Mouse (Mus musculus): ENCODE results near the gene Gm17545. TPM values are rescaled to one million over a fixed set of nuclear protein-coding genes. Genes with fewer than 3 reads are reported as not detected.
A peak's percentile ranks its signal among the peaks of the same experiment; 100 is the strongest.
"Not testable (repeated sequence)": the region's sequence is repeated elsewhere in the genome, so short reads cannot be mapped to it uniquely, and the experiment has no call there.

The Gm17545 gene
- total RNA-seq (2021) = not detected
- long read RNA-seq = 0 reads

DNA sequence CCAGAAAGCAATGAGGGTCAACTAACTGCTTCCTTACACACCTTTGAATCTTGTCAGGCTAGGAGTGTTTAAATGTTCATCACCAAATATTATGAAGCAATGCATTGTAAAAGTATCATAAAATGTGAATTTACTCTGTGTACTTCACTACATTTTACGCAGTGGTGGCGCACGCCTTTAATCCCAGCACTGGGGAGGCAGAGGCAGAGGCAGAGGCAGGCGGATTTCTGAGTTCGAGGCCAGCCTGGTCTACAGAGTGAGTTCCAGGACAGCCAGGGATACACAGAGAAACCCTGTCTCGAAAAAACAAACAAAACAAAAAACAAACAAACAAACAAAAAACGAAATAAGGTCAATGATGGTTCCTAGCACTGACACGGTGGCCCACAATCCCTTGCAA is at the start of gene Gm17545:
Gene Gm17545, plus strand, starts transcription at position 301 of the 400 bp plus-strand sequence.
- not testable (repeated sequence) for DNase-seq (ENCODE audit: low spot score in 2 of 2)

DNA sequence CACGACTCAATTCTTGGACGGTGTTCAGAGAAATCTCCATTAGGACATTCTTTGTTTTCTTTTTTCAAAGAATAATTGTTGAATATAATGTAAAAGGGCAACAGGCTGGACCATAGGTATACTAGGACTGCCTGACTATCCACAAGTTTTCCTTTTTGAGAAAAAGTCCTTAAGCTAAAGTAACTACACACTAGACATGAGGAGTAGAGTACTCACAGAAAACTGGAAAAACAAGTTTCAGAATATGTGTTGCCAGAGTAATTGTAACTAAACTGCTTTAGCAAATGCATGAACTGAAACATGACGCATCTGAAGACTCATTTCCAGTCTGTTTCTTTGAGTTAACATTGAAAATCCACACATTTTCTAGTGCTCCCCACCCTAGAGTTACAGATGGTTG is 48.7 kb upstream of the Gm17545 start:
- no peak for DNase-seq (ENCODE audit: low spot score in 2 of 2)

DNA sequence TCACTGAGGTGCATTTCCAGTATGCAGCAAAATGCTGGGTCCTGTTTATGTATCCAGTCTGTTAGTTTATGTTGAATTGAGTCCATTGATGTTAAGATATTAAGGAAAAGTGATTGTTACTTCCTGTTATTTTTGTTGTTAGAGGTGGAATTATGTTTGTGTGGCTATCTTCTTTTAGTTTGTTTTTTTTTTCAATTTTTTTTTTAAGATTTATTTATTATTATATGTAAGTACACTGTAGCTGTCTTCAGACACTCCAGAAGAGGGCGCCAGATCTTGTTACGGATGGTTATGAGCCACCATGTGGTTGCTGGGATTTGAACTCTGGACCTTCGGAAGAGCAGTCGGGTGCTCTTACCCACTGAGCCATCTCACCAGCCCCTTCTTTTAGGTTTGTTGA is 46.5 kb upstream of the Gm17545 start:
- not testable (repeated sequence) for DNase-seq (ENCODE audit: low spot score in 2 of 2)

DNA sequence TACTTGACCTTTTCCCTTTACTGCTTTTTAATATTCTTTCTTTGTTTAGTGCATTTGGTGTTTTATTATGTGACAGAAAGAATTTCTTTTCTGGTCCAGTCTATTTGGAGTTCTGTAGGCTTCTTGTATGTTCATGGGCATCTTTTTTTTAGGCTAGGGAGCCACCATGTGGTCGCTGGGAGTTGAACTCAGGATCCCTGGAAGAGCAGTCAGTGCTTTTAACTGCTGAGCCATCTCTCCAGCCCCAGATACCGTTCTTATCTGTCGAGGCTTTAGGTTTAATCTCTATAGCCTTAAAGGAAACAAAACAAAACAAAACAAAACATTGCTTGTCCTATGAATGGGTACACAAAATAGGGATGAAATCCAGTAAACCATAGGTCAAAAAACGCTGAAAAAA is 45.7 kb upstream of the Gm17545 start:
- DNase-seq (ENCODE audit: low spot score in 2 of 2) = peak in 1 of 2 experiments; percentile 59

DNA sequence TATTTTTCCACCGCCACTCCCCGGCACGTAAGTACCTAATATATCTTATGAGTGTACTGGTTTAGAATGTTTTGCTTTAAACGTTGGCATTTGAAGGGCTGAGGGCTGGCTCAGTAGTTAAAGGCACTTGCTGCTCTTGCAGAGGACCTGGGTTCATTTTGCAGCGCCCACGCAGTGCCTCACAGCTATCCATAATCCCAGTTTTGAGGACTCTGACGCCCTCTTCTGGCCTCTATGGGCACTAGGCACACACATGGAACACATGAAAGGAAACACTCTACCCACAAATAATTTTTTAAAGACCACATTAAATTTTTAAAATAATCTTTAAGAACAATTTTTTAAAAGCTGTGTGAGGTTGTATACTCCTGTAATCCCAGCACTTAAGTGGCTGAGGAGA is 44.6 kb upstream of the Gm17545 start:
- no peak for DNase-seq (ENCODE audit: low spot score in 2 of 2)

DNA sequence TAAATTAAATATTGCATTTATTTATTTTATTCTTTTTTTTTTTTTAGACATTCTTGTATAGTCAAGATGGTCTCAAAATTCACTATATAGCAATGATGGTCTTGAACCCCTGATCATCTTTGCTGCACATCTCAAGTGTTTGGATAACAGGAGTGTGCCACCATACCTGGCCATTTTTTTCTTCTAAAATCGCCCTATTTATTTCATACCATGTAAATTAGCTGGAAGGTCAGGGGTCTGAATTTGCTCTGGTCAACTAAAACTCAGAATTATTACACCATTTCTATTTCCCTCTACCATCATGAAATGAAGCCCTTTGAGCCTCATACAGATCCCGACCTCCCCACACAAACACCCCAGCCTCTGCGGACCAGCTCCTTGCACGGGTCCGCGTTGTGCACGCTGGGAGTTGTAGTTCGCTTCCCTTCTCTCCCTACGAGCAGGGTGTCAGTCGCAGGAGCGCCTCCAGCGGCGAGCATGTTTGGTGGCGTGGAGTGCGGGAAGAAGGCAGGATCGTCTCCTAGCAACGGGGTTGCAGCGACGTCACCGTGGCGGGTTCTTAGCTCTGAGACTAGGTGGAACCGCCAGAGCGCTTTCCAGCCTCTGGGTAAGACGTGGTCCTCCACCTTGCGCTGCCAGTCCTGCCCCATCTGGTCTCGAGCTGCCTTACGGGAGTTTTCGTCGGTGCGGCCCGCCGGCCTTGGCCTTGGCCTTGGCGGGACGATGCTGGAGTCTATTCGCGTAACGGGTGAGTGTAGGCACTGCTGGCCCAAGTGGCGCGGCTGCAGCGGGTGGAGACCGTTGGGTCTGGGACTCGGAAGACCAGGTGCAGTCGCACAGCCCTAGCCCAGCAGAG is 42.9 kb upstream of the Gm17545 start, which contains the start of gene 9530077C05Rik:
Gene 9530077C05Rik, plus strand, starts transcription at position 512 of the 856 bp plus-strand sequence.
- peak; percentile 97 to 99 for DNase-seq (ENCODE audit: low spot score in 2 of 2)

DNA sequence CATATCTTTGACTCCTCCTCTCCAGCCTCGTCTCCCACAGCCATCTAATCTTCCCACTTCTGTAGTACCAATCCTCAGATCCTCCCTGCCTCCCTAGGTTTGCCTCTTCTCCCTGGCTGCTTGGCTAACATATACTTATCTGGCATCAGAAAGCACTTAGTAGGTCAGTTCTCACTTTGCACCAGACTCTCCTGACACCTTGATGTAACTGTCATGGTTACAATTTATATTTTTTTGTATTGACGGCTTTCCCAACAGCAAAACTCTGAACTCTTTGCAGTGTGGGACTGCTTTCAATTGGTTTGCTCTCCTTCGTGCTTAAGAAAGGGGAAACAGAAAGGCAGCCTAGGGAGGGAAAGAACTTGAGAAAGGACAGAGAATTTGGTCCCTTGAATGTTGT is 37.9 kb upstream of the Gm17545 start:
- no peak for DNase-seq (ENCODE audit: low spot score in 2 of 2)

DNA sequence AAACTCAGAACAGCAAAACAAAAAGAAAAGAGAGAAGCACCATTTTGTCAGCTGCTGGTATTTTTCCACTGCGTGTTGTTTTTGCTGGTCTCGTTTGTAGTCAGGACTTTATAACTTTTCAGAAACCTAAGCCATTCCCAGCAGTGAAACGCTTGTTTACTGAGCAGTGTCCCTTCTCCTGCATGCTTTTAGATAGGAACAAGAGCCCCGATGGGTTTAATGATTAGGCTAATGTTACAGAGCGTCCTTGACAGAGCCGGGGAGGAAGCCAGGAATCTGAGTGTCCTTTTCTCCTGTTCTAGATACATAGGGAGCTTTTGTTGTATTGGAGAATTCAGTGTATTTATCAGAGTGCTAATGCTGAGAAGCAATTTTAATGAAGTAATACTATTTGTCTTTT is 36.5 kb upstream of the Gm17545 start:
- DNase-seq (ENCODE audit: low spot score in 2 of 2) = no peak

DNA sequence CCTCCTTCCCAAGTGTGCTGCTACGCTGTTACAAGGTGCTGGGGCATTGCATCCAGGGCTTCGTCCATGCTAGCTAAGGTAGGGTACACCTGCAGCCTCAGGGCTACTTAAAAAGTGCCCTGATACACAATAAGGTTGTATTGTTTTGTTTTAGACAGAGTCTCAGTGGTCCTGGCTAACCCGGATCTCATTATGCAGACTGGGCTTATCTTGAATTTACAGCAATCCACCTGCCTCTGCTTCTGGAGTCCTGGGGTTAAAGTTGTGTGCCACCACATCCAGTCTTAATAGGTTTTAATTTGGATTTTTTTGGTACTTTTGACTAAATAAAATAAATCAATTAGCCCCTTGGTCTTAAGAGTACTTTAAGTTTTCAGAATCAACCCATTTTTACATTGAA is 34.2 kb upstream of the Gm17545 start:
- DNase-seq (ENCODE audit: low spot score in 2 of 2) = no peak

DNA sequence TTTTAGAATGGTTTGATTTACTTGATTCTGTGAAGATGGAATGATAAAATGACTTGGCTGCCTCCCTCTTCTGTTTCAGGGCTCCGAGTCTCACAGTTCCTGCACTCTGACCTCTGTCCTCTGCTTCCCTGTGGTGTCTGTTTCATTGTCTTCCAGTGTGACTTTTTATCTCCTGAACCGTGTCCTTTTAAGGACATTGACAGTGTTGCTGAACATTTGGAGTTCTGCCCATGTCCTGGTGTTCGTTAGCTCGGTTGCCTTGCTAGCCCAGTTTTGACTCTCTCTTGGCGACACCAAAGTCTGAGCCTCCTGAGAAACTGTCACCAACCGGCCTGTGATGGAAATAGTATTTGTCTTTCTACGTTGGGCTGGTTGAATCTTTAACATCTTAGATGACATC is 33.6 kb upstream of the Gm17545 start:
- no peak for DNase-seq (ENCODE audit: low spot score in 2 of 2)

DNA sequence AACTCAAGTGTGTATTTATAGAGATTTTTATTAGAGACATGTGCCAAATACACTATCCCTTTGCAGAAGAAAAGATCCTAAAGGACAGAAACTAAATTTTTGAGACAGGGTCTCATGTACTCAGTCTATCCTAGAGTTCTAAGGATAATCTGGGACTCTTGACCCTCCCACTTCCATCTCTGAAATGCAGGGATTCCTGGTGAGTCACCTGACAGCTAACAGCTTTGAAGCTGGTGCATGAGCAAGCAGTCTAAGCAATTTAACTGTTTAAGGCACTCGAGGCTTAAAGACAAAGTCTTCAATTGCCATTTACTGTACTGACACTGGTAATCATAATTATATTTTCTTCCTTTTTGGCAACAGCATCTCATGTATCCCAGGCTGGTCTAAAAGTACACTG is 31.5 kb upstream of the Gm17545 start:
- DNase-seq (ENCODE audit: low spot score in 2 of 2) = no peak

DNA sequence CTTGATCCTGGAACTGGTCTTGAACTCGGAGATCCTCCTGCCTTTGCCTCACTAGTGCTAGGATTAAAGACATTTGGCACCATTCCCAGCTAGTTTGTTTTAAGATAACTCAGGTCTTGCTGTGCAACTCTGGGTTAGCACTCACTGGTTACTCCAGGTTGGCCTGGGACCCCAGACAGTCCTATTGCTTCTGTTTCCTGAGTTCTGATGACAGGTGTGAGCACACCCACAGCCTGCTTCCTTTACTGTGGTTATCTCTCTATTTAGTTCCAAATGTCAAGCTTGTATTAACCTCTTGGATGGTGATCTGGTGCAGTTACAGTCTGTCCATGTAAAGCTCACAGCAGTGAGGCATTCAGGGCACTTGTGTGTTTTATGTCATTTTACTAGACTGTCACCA is 30.6 kb upstream of the Gm17545 start:
- DNase-seq (ENCODE audit: low spot score in 2 of 2) = no peak

DNA sequence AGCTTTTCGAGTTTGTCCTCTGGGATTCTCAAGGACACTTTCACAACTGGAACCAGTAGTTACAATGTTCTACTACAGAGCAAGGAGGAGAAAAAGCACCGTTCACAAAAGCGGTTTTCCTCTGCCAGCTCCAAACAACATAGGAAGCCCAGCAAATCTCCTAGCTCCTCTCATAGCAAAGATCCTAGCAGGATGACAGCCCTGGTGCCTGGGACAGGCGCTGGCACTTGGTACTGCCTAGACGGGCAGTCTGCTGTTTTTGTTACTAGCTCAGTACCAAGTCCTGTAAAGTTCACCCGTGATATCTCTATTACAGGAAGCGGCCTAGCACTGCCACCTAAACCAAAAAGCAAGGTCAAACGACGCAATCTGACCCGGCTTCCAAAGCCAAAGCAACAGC is 29.9 kb upstream of the Gm17545 start:
- no peak for DNase-seq (ENCODE audit: low spot score in 2 of 2)

DNA sequence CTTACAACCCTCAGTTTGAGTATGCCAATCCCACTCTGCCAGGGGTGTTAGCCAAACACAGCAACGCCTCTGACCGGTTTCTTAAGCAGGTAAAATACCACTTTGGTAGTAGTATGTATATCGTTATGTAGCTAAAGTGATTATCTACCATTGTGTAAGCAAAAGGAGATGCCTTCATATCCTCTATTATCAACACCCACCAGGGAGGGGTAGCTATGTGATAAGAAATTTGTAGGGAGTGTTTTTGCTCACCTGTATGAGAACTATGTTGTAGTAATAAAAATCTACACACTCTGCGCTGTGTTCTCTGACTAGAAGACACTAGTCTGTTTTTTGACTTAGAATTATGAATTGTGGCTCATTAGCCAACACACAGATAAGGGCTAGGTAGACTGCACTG is 29.4 kb upstream of the Gm17545 start:
- DNase-seq (ENCODE audit: low spot score in 2 of 2) = no peak

DNA sequence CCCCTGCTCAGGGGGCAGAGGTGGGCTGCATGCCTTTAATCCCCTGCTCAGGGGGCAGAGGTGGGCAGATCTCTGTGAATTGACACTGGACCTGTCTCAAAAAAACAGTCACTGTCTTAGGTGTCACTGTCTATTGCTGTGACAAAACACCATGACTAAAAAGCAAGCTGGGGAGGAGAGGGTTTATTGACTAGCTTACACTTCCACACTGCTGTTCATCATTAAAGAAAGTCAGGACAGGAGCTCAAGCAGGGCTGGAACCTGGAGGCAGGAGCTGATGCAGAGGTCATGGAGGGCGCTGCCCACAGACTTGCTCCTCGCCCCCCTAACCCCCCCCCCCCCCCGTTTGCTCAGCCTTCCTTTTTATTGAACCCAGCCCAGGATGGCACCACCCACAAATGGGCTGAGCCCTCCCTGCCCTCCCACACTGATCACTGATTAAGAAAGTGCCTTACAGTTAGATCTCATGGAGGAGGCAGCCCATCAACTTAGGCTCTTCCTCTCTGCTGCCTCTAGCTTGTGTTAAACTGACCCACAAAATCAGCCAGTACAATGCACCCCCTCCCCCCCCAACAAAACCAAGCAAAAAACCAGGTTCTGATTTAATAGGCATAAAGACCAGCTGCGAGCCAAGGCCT is 25.9 kb upstream of the Gm17545 start:
- DNase-seq (ENCODE audit: low spot score in 2 of 2) = no peak

DNA sequence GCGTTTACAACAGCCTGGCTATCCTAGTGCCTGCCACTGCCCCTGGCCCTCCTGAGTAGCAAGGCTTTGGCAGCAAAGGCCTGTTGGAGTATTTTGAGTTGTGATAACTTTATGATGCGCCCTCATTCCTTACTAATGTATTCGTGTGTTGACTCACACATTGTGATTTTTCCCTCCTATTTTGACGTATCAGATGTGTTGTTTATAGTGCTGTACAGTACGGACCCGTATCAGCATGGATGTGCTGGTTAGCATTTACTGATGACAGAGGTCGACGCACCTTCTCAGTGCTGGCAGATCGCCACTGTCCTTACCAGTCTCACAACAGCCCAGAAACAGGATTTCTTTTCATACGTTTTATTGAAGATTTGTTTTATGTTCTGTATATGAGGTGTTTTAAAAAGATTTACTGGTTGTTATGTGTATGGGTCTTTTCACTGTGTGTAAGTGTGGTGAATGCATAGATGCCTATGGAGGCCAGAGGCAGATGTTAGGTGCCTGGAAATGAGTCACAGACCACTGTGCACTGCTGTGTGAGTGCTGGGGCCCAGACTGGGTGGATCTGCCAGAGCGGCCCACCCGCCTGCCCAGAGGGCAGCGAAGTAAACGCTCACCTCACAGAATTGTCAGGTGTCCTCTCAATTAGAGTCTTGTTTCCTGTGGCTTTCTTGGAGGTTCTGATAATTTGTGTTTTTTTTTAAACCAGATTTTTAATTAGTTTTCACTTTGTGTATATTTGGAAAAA is 25.3 kb upstream of the Gm17545 start:
- no peak for DNase-seq (ENCODE audit: low spot score in 2 of 2)

DNA sequence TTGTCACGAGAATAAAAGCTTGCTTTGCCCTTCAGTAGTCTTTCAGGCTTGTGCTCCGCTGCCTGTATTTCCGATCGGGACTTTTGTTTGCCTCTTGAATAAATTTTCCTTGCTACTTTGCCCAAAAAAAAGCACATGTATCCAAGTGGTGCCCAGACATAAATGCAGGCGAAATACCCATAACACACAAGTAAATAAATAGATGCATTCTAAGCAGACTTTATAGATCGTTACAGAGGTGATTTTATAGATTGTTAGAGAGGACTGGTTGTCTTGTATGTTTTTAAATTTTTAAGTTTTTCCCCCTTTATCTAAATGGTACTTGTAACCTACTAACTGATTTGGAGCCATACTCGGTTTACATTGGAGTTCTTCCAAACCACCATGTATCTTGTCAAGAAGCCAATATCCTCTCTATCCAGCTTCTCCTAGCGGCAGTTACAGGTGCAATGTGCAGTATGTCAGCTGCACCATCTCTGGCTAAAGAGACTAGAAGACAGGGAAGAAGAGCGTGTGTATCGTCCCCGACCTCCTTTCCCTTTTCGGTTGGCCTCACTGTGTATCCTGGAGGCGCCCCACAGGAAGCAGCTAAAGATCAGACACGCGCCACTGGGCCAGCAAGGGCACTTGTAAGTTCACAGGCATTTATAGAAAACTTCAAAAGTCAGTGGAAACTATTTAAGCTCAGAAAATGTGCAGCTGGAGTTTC is 24.4 kb upstream of the Gm17545 start:
- DNase-seq (ENCODE audit: low spot score in 2 of 2) = no peak

DNA sequence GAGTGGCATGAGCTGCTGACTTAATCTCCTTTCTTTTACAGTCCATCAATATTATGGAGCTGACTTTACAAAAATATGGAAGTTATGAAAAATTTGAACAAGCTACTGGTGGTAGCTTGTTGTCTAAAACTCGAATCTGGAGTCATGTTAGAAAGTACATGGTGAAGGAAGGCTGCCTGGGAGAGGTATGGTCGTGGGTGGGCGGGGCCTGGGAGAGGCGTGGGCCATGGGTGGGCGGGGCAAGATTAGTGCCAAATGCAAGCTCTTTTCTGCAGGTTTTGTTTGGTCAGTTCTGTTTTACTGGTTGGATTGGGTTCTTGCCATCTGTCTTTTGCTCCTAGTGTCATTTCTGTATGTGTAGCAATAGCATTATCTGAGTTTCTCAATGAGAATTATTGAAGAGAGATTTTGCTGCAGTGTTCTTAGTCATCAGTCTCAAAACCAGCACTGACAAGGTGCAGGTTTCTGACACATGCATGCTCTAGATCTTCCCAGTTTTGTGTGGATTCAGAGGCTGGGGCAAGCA is 23.7 kb upstream of the Gm17545 start:
- no peak for DNase-seq (ENCODE audit: low spot score in 2 of 2)

DNA sequence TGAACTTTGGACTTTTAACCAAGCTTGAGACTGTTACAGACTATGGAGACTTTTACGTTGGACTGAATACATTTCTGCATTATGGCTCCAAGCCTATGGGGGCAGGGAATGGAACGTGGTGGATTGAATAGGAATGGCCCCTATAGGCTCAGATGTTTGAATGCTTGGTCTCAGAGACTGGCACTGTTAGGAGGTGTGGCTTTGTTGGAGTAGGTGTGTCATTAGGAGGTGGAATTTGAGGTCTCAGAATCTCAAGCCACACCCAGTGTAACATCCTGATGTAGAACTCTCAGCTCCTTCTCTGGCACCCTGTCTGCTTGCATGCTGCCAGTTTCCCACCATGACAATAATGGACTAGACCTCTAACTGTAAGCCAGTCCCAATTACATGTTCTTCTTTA is 20.9 kb upstream of the Gm17545 start:
- no peak for DNase-seq (ENCODE audit: low spot score in 2 of 2)

DNA sequence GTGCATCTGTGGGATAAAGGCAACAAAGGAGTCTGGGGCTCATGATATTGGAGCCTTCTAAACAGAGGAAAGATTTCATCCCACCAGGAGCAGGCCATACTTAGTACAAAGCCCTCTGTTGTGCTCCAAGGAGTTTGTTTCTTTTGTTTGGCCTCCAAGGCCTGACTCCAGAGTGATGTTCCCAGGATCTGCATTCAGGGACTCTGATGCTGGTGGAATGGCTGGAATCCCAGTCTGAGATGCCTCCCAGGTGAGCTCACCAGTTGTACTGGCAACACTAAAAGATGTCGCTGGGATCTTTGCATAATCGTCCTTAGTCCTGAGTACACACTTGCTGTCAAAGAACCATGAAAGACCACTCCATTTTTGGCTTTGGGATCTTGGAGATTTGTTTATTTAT is 20.0 kb upstream of the Gm17545 start:
- DNase-seq (ENCODE audit: low spot score in 2 of 2) = no peak

DNA sequence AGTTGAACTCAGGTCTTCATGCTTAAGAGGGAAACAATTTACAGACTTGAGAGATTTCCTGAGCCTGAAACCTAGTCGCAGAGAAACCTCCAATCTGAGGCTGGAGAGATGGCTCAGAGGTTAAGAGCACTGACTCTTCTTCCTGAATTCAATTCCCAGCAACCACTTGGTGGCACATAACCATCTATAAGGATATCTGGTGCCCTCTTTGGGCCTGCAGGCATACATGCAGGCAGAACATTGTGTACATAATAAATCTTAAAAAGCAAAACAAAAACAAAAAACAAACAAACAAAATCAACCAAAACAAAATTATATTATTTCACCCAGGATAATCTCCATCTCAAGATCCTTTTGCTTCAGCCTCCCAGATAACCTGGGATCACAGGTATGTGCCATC is 15.3 kb upstream of the Gm17545 start:
- DNase-seq (ENCODE audit: low spot score in 2 of 2) = no peak

All from layer of hippocampus, adult 18-20 months (tissue).